Mouse (Mus musculus) heart, embryonic 11.5 days (tissue): ENCODE results near the gene Unc45a. TPM values are rescaled to one million over a fixed set of nuclear protein-coding genes. Genes with fewer than 3 reads are reported as not detected.

Experiments used
- ATAC-seq: fragments of 200-750 bp; cut with Nextera tagmentation; replicated peaks from 2 replicates; pipeline ENCODE4 v1.8.0; 2017; ENCODE audit warnings: moderate library complexity; ENCODE audit not compliant: insufficient number of reproducible peaks, low FRiP score, low TSS enrichment
- H3K27ac ChIP-seq: fragments of 300-500 bp; sonication (generic); 2 replicates; pipeline ENCODE4 v1.5.1; 2014; ENCODE audit warnings: mild to moderate bottlenecking, low read depth, low read length
- H3K27me3 ChIP-seq: fragments of 300-500 bp; sonication (generic); 2 replicates; pipeline ENCODE4 v1.6.1; 2014; ENCODE audit warnings: mild to moderate bottlenecking, low read length, mixed read lengths; ENCODE audit not compliant: control insufficient read depth, insufficient read depth
- H3K36me3 ChIP-seq: fragments of 300-500 bp; sonication (generic); 2 replicates; pipeline ENCODE4 v1.6.1; 2014; ENCODE audit warnings: mild to moderate bottlenecking, low read length, moderate library complexity, mixed read lengths; ENCODE audit not compliant: control insufficient read depth, insufficient read depth
- H3K4me1 ChIP-seq: fragments of 300-500 bp; sonication (generic); 2 replicates; pipeline ENCODE4 v1.6.1; 2014; ENCODE audit warnings: low read length; ENCODE audit not compliant: control insufficient read depth, insufficient read depth
- H3K4me2 ChIP-seq: fragments of 300-500 bp; sonication (generic); 2 replicates; pipeline ENCODE4 v1.6.1; 2014; ENCODE audit warnings: mild to moderate bottlenecking, moderate library complexity
- H3K4me3 ChIP-seq: fragments of 300-500 bp; sonication (generic); 2 replicates; pipeline ENCODE4 v1.5.1; 2014; ENCODE audit warnings: low read depth, low read length
- H3K9ac ChIP-seq: fragments of 300-500 bp; sonication (generic); 2 replicates; pipeline ENCODE4 v1.6.1; 2014; ENCODE audit warnings: mild to moderate bottlenecking, low read depth, low read length, moderate library complexity
- H3K9me3 ChIP-seq: fragments of 300-500 bp; sonication (generic); replicated peaks from 2 replicates; pipeline ENCODE4 v1.6.1; 2016; ENCODE audit warnings: low read length; ENCODE audit not compliant: control insufficient read depth
- WGBS: fragments of 180-500 bp; shearing (Covaris S2); extraction: QIAGEN DNeasy Blood & Tissue Kit; methylation state at CpG from one replicate; pipeline ENCODE4 v1.1.7; 2014; ENCODE audit not compliant: insufficient replicate concordance; 5-methylcytosine and 5-hydroxymethylcytosine counted together
- polyA plus RNA-seq: library from polyadenylated mRNA; unstranded; fragments of >200 nt; fragmentation: Nextera tagmentation; extraction: Ambion mirVana; gene quantifications from 2 replicates; pipeline ENCODE4 v1.2.1, GENCODE M21; 2014

Unc45a gene
- polyA plus RNA-seq, 1 experiment from 2014 or later: 11.3 TPM

- no peak overlapping the region for H3K4me2 ChIP-seq
- no peak overlapping the region for H3K9ac ChIP-seq
- H3K27ac ChIP-seq: peak overlapping the region; percentile 47; the same call in 1 of the 2 replicates
- WGBS: 77% methylated on average over 4 of the region's 4 CpGs
- no peaks in the 10 kb centered on the region for H3K9me3 ChIP-seq
- peaks cover 36% of the 10 kb centered on the region for H3K36me3 ChIP-seq
- no peak overlapping the region for H3K4me3 ChIP-seq
- H3K27me3 ChIP-seq: no peaks in the 10 kb centered on the region
- ATAC-seq: no peak
- no peaks in the 10 kb centered on the region for H3K4me1 ChIP-seq
These were observed 17.2 kb upstream of the Unc45a start for GRCm38 (mm10) chr7:80358039-80358438.

DNA sequence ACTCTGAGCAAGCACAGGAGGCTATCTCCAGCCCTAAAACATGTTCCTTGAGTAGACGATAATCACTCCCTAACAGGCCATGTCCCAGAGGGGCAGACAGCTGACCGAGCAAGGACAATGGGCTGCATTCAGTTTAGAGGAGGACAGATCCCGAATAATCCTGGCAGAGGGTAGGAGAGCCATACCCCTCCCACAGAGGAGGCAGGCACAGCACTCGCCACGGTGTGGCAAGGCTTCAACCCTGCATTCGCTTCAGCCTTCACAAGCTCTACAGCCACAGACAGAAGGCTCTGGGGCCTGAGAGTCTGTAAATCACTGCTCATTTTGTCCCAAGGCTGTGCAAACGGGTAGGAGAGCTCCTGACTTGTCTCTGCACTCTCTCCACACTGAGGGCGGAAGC, 16.4 kb upstream of the Unc45a start:
- Histone ChIP-seq H3K27me3 (no peaks in the 10 kb centered on the region), H3K36me3 (peaks cover 30% of the 10 kb centered on the region), H3K27ac (0 out of 2 replicates have a peak overlapping the region, but pooled peaks have one; percentile 47), H3K4me1 (no peaks in the 10 kb centered on the region), H3K9me3 (no peaks in the 10 kb centered on the region), H3K4me2 (no peak overlapping the region), H3K9ac (no peak overlapping the region), H3K4me3 (no peak overlapping the region)
- WGBS: 60% methylated on average over 8 of the region's 8 CpGs
- ATAC-seq: no peak

DNA sequence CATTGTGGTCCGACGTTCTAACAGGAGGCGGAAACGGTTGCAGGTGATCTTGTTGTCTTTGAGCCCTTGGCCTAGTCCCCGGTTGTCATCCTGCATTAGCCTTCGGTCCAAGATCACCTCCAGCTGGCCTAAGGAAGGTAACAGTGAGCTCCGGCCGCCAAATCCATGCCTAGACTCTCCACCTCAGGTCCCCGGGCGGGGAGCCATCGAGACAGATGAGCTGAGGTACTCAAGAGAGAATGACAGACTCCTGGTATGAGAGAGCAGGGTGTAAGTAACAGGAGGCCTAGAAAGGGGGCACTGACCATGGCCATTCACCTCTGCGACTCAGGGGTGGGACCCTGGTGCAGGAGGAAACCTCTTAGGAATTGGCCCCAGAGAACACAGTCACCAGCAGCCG, 15.5 kb upstream of the Unc45a start:
- no peaks in the 10 kb centered on the region for H3K4me1 ChIP-seq
- no peak for ATAC-seq
- no peak overlapping the region for H3K4me2 ChIP-seq
- H3K4me3 ChIP-seq: no peak overlapping the region
- 0 out of 2 replicates have a peak overlapping the region, but pooled peaks have one; percentile 1 for H3K27ac ChIP-seq
- 84% methylated on average over 13 of the region's 13 CpGs for WGBS
- H3K9ac ChIP-seq: no peak overlapping the region
- no peaks in the 10 kb centered on the region for H3K27me3 ChIP-seq
- no peaks in the 10 kb centered on the region for H3K9me3 ChIP-seq
- peaks cover 32% of the 10 kb centered on the region for H3K36me3 ChIP-seq

DNA sequence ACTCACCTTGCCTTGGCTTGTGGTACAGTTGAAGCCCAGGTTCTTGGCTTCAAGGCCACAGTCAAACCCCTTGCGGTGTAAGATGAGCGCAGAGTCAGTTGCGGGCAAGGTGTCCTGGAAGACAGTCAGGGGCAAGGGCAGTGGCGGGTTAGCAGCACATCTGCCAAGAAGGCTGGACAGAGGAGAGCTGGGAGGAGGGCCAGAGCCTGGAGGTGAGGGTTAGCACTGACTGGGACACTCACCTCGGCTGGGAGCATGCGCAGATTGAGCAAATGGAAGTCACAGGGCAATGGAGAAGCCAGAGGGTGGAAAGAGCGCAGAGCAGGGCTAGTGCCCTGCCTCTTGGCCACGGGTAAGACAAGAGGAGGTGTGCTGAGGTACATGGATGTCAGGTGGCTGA, 12.1 kb upstream of the Unc45a start:
- no peak overlapping the region for H3K4me2 ChIP-seq
- H3K4me1 ChIP-seq: no peaks in the 10 kb centered on the region; the same call in 1 of the 2 replicates
- H3K9ac ChIP-seq: no peak overlapping the region
- no peak overlapping the region for H3K27ac ChIP-seq
- WGBS: 86% methylated on average over 8 of the region's 8 CpGs
- H3K9me3 ChIP-seq: no peaks in the 10 kb centered on the region
- no peaks in the 10 kb centered on the region for H3K27me3 ChIP-seq
- no peak overlapping the region for H3K4me3 ChIP-seq
- no peak for ATAC-seq
- peaks cover 16% of the 10 kb centered on the region for H3K36me3 ChIP-seq

- Histone ChIP-seq H3K36me3 (peaks cover 13% of the 10 kb centered on the region), H3K27me3 (no peaks in the 10 kb centered on the region), H3K27ac (no peak overlapping the region), H3K9me3 (no peaks in the 10 kb centered on the region), H3K9ac (no peak overlapping the region), H3K4me2 (no peak overlapping the region), H3K4me1 (peaks cover 3% of the 10 kb centered on the region; the same call in 1 of the 2 replicates), H3K4me3 (no peak overlapping the region)
- no peak for ATAC-seq
- WGBS: 43% methylated on average over 2 of the region's 2 CpGs
These were observed 10.0 kb upstream of the Unc45a start for GRCm38 (mm10) chr7:80350808-80351207.

DNA sequence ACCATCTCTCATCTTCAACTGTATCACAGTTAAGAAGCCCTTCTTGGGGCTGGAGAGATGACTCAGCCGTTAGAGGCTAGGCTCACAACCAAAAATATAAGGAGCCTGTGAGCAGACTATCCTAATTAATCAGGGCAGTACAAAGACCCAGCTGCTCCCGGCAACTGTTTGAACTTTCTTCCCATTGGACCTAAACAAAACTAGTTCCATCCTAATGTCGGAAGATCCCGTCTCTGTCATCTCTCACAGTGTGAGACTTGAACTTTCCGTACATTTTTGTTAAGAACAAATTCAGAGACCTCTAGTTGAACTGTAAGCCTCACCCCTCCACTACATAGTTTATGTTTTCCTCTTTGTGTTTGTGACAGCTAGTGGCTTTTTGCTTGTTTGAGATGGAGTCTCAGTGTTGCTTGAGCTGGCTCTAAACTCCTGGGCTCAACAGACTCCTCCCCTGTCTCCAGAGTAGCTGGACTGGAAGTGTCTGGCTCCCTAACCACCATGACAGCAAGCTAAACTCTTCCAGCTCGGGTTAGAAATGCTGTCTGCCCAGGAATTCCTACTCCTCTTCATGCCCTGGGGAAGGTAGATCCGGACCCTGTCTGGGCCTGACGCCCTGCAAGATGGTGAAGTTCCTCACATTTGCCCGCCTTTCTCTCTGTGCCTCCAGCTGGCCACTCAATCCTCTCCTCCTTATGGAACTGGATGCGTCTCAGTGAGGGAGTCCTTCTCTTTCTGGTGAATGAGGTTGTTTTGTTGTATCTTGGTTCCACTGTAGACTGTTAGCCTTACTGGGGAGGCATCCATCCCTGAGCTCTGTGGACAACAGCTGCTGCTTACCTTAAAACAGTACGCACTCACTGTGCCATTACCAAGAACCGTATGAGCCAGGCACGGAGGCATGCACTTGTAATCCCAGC, 7.1 kb upstream of the Unc45a start:
- WGBS: 65% methylated on average over 13 of the region's 13 CpGs
- ATAC-seq: no peak
- H3K27me3 ChIP-seq: no peaks in the 10 kb centered on the region
- no peak overlapping the region; the same call in 1 of the 2 replicates for H3K27ac ChIP-seq
- no peak overlapping the region for H3K9ac ChIP-seq
- peaks cover 7% of the 10 kb centered on the region for H3K36me3 ChIP-seq
- H3K4me3 ChIP-seq: no peak overlapping the region
- no peak overlapping the region for H3K4me2 ChIP-seq
- H3K9me3 ChIP-seq: no peaks in the 10 kb centered on the region
- peaks cover 8% of the 10 kb centered on the region; the same call in 1 of the 2 replicates for H3K4me1 ChIP-seq

GRCm38 (mm10) chr7:80346830-80347229, 6.0 kb upstream of the Unc45a start:
- Histone ChIP-seq H3K4me3 (no peak overlapping the region), H3K27me3 (no peaks in the 10 kb centered on the region), H3K9ac (peak overlapping the region; percentile 46), H3K4me2 (no peak overlapping the region), H3K27ac (no peak overlapping the region), H3K9me3 (no peaks in the 10 kb centered on the region), H3K4me1 (peaks cover 8% of the 10 kb centered on the region; the same call in 1 of the 2 replicates), H3K36me3 (peaks cover 6% of the 10 kb centered on the region)
- ATAC-seq: no peak
- 63% methylated on average over 5 of the region's 5 CpGs for WGBS

DNA sequence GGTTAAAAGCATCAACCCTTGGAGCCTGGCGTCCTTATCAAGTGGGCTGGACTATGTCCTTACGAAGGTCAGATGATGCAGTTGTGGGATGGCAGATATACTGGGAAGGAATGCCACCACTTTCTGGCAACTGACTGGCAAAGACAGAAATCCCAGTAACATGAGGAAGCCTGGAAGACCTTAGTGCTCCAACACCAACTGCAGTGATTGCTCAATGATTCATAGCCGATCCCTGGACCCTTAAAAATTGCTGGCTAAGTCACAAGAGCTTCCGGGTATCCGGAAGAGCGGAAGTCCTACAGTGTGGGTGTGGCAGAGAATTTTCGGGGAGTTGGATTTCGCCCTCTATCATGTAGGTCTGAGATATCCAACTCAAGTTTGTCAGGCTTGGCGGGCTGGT, 5.4 kb upstream of the Unc45a start:
- Histone ChIP-seq H3K9ac (no peak overlapping the region), H3K27ac (no peak overlapping the region), H3K9me3 (no peaks in the 10 kb centered on the region), H3K36me3 (peaks cover under 1% of the 10 kb centered on the region; the same call in 1 of the 2 replicates), H3K4me2 (no peak overlapping the region), H3K4me3 (no peak overlapping the region), H3K4me1 (peaks cover 12% of the 10 kb centered on the region), H3K27me3 (no peaks in the 10 kb centered on the region)
- WGBS: 82% methylated on average over 9 of the region's 9 CpGs
- ATAC-seq: no peak
